Mouse (Mus musculus) liver, adult 2 months (tissue): ENCODE results near the gene Pnn. TPM values are rescaled to one million over a fixed set of nuclear protein-coding genes. Genes with fewer than 3 reads are reported as not detected.

Source experiments
- DNase-seq: peaks from one replicate; pipeline ENCODE4 v3.0.0-alpha.2; 2011; ENCODE audit warnings: low read depth, low spot score; ENCODE audit errors: extremely low read depth
- H3K27ac ChIP-seq: fragments of 200-500 bp; replicated peaks from 2 replicates; pipeline ENCODE4 v1.5.1; 2012; ENCODE audit warnings: low read depth, mild to moderate bottlenecking, control low read depth, inconsistent platforms, low read length; ENCODE audit not compliant: insufficient read depth
- H3K27me3 ChIP-seq: fragments of 200-500 bp; 2 replicates; pipeline ENCODE4 v1.6.1; 2012; ENCODE audit warnings: mild to moderate bottlenecking, moderate library complexity, low read length, inconsistent platforms; ENCODE audit not compliant: control insufficient read depth, insufficient read depth
- H3K36me3 ChIP-seq: fragments of 200-500 bp; 2 replicates; pipeline ENCODE4 v1.6.1; 2012; ENCODE audit warnings: low read length, inconsistent platforms; ENCODE audit not compliant: control insufficient read depth, insufficient read depth
- H3K4me1 ChIP-seq: fragments of 200-500 bp; 2 replicates; pipeline ENCODE4 v1.6.1; 2011; ENCODE audit warnings: low read length; ENCODE audit not compliant: control insufficient read depth, insufficient read depth
- H3K4me3 ChIP-seq: fragments of 200-500 bp; 2 replicates; pipeline ENCODE4 v1.5.1; 2011; ENCODE audit warnings: low read depth, mild to moderate bottlenecking, control low read depth, low read length, moderate library complexity; ENCODE audit not compliant: insufficient read depth
- H3K79me2 ChIP-seq: fragments of 200-500 bp; 2 replicates; pipeline ENCODE4 v1.6.1; 2012; ENCODE audit warnings: inconsistent platforms, mild to moderate bottlenecking, low read length, moderate library complexity; ENCODE audit not compliant: control insufficient read depth, insufficient read depth
- H3K9ac ChIP-seq: fragments of 200-500 bp; 2 replicates; pipeline ENCODE4 v1.6.1; 2012; ENCODE audit warnings: low read depth, mild to moderate bottlenecking, control low read depth, inconsistent platforms, low read length
- CTCF ChIP-seq: fragments of 200-500 bp; IDR thresholded peaks from 2 replicates; pipeline ENCODE4 v1.5.1; 2011; ENCODE audit warnings: low read depth, low read length, control low read depth
- POLR2A ChIP-seq: fragments of 200-500 bp; IDR thresholded peaks from 2 replicates; pipeline ENCODE4 v1.6.1; 2011; ENCODE audit warnings: low read length, control low read depth; ENCODE audit not compliant: insufficient read depth; ENCODE audit errors: extremely low read depth
- WGBS: fragments of 180-500 bp; shearing (Covaris S2); methylation state at CpG from one replicate; pipeline ENCODE4 v1.1.7; 2018; 5-methylcytosine and 5-hydroxymethylcytosine counted together
- polyA plus RNA-seq: library from polyadenylated mRNA; depleted of rRNA; stranded (reverse); fragments of >200 nt; gene quantifications from 2 replicates; pipeline ENCODE4 v1.2.3, GENCODE M21; 2012
- total RNA-seq: library from RNA; depleted of rRNA; stranded (reverse); fragments of >200 nt; gene quantifications from 2 replicates; pipeline ENCODE4 v1.2.3, GENCODE M21; 2014

Gene Pnn
- total and polyA plus RNA-seq, 2 experiments: 8.6 to 9.9 TPM

DNA sequence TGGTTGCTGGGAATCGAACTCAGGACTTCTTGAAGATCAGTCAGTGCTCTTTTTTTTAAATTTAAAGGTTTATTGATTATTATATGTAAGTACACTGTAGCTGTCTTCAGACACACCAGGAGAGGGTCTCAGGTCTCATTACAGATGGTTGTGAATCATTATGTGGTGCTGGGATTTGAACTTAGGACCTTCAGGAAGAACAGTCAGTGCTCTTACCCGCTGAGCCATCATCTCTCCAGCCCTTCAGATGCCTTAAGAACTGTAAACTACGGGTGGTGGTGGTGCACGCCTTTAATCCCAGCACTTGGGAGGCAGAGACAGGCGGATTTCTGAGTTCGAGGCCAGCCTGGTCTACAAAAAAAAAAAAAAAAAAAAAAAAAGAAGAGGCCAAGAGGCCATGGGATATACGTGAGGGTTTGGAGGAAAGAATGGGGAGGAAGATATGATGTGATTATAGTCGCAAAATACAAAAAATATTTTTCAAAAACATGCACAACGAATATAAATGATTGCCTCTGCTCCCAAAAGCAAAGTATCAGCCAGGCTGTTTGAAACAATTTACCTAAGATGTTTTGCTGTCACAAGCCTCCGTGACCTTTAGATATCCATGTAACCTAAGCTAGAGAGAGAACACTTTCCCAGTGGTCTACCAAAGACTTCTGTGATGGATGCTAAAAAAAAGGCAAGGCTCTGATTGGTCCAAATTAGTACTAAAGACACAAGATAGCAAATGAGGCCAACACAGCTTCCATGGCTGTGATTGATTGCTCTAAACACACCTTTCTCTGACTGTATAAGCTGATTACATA, 27.3 kb upstream of the Pnn start:
- H3K9ac ChIP-seq: no peak overlapping the region
- no peaks in the 10 kb centered on the region for H3K79me2 ChIP-seq
- no peak for DNase-seq
- H3K4me3 ChIP-seq: no peak overlapping the region
- no peak overlapping the region for H3K27ac ChIP-seq
- TF ChIP-seq CTCF: no peak
- TF ChIP-seq POLR2A: no peak
- no peaks in the 10 kb centered on the region; the same call in 1 of the 2 replicates for H3K4me1 ChIP-seq
- peaks cover 13% of the 10 kb centered on the region for H3K36me3 ChIP-seq
- 76% methylated on average over 10 of the region's 10 CpGs for WGBS
- no peaks in the 10 kb centered on the region for H3K27me3 ChIP-seq

GRCm38 (mm10) chr12:59039971-59040844, 26.5 kb upstream of the Pnn start:
- no peaks in the 10 kb centered on the region for H3K79me2 ChIP-seq
- H3K4me1 ChIP-seq: no peaks in the 10 kb centered on the region; the same call in 1 of the 2 replicates
- peak overlapping the region; percentile 16; the same call in 1 of the 2 replicates for H3K4me3 ChIP-seq
- no peaks in the 10 kb centered on the region for H3K27me3 ChIP-seq
- peak overlapping the region; percentile 77 for H3K27ac ChIP-seq
- peak; percentile 86 for DNase-seq
- TF ChIP-seq CTCF: no peak
- TF ChIP-seq POLR2A: peak; percentile 60; the same call in 1 of the 2 replicates
- peak overlapping the region; percentile 71 for H3K9ac ChIP-seq
- 6% methylated on average over 23 of the region's 23 CpGs for WGBS
- peaks cover 16% of the 10 kb centered on the region for H3K36me3 ChIP-seq

GRCm38 (mm10) chr12:59040851-59041250, 25.8 kb upstream of the Pnn start:
- no peak for TF ChIP-seq POLR2A
- no peak for TF ChIP-seq CTCF
- Histone ChIP-seq H3K27ac (no peak overlapping the region), H3K9ac (no peak overlapping the region), H3K79me2 (no peaks in the 10 kb centered on the region), H3K27me3 (no peaks in the 10 kb centered on the region), H3K4me1 (no peaks in the 10 kb centered on the region; the same call in 1 of the 2 replicates), H3K36me3 (peaks cover 16% of the 10 kb centered on the region), H3K4me3 (no peak overlapping the region)
- WGBS: 29% methylated on average over 7 of the region's 7 CpGs
- no peak for DNase-seq

- no peak overlapping the region for H3K9ac ChIP-seq
- peaks cover 40% of the 10 kb centered on the region for H3K79me2 ChIP-seq
- H3K36me3 ChIP-seq: peaks cover 19% of the 10 kb centered on the region
- no peak overlapping the region for H3K4me3 ChIP-seq
- H3K27ac ChIP-seq: no peak overlapping the region
- no peaks in the 10 kb centered on the region for H3K27me3 ChIP-seq
- DNase-seq: no peak
- peaks cover 3% of the 10 kb centered on the region; the same call in 1 of the 2 replicates for H3K4me1 ChIP-seq
- no peak for TF ChIP-seq POLR2A
- TF ChIP-seq CTCF: no peak
- 69% methylated on average over 3 of the region's 3 CpGs for WGBS
Measured at GRCm38 (mm10) chr12:59052470-59052869, 14.2 kb upstream of the Pnn start.

- 92% methylated on average over 5 of the region's 5 CpGs for WGBS
- peaks cover 16% of the 10 kb centered on the region for H3K36me3 ChIP-seq
- H3K4me1 ChIP-seq: peaks cover 5% of the 10 kb centered on the region; the same call in 1 of the 2 replicates
- no peaks in the 10 kb centered on the region for H3K27me3 ChIP-seq
- no peak overlapping the region for H3K9ac ChIP-seq
- H3K79me2 ChIP-seq: peaks cover 44% of the 10 kb centered on the region
- H3K27ac ChIP-seq: no peak overlapping the region
- TF ChIP-seq POLR2A: no peak
- TF ChIP-seq CTCF: no peak
- H3K4me3 ChIP-seq: no peak overlapping the region
- no peak for DNase-seq
Measured at GRCm38 (mm10) chr12:59053166-59053565, 13.5 kb upstream of the Pnn start.
